Mouse (Mus musculus) G1E (cell line): ENCODE results near the gene Shb. TPM values are rescaled to one million over a fixed set of nuclear protein-coding genes. Genes with fewer than 3 reads are reported as not detected.

ENCODE experiments used
- ATAC-seq: 2 replicates; pipeline ENCODE4 v1.8.0; 2016; ENCODE audit warnings: mild to moderate bottlenecking; ENCODE audit not compliant: insufficient number of reproducible peaks, poor library complexity, low FRiP score, severe bottlenecking; ENCODE audit errors: extremely low read depth
- DNase-seq: peaks from one replicate; pipeline ENCODE4 v3.0.0; 2012; ENCODE audit warnings: low spot score
- H3K27me3 ChIP-seq: 2 replicates; pipeline ENCODE4 v1.6.1; 2012; ENCODE audit warnings: mild to moderate bottlenecking, low read length, inconsistent platforms; ENCODE audit not compliant: insufficient read depth
- H3K36me3 ChIP-seq: replicated peaks from 2 replicates; pipeline ENCODE3; 2012; ENCODE audit warnings: mild to moderate bottlenecking, inconsistent platforms
- H3K4me1 ChIP-seq: 2 replicates; pipeline ENCODE4 v1.6.1; 2012; ENCODE audit warnings: low read depth, low read length, inconsistent platforms, mixed read lengths; ENCODE audit not compliant: insufficient read depth
- H3K4me3 ChIP-seq: 2 replicates; pipeline ENCODE4 v1.5.1; 2012; ENCODE audit warnings: low read depth, mild to moderate bottlenecking, inconsistent platforms, low read length, moderate library complexity, mixed read lengths
- H3K9me3 ChIP-seq: replicated peaks from 2 replicates; pipeline ENCODE4 v1.6.1; 2012; ENCODE audit warnings: inconsistent platforms
- CTCF ChIP-seq: IDR thresholded peaks from 2 replicates; pipeline ENCODE4 v1.5.1; 2012; ENCODE audit warnings: low read depth, low read length, inconsistent platforms, mixed read lengths
- GATA1 ChIP-seq: IDR thresholded peaks from 2 replicates; pipeline ENCODE4 v1.6.1; 2012; ENCODE audit warnings: borderline replicate concordance, low read length, inconsistent platforms, mixed read lengths
- GATA2 ChIP-seq: IDR thresholded peaks from 2 replicates; pipeline ENCODE4 v1.6.1; 2012; ENCODE audit warnings: low read depth, low read length, inconsistent platforms, borderline replicate concordance
- POLR2AphosphoS5 ChIP-seq: IDR thresholded peaks from 2 replicates; pipeline ENCODE4 v1.6.1; 2012; ENCODE audit warnings: low read depth, low read length, inconsistent platforms; ENCODE audit not compliant: insufficient replicate concordance
- TAL1 ChIP-seq: conservative IDR thresholded peaks from 2 replicates; pipeline ENCODE4 v1.6.1; 2012; ENCODE audit warnings: low read depth, low read length, inconsistent platforms, mixed read lengths
- polyA plus RNA-seq: library from polyadenylated mRNA; stranded (reverse); fragments of >175 nt; gene quantifications from 2 replicates; pipeline ENCODE4 v1.2.3, GENCODE M21; 2012
- total RNA-seq, 2 experiments: library from RNA; stranded (forward) in 1 of 2; stranded (reverse) in 1 of 2; fragments of 200-1000 nt in 1 of 2; fragments of >200 nt in 1 of 2; fragmentation: Nextera tagmentation in 1 of 2; gene quantifications; 2 replicates each; pipeline ENCODE4 v1.2.3; 2014 to 2017

The Shb gene
- not detected in 2 replicates for total RNA-seq (2014; fragmentation: Nextera tagmentation)
- not detected in 2 replicates for total RNA-seq (2017)
- polyA plus RNA-seq, result not detected in 2 replicates

DNA sequence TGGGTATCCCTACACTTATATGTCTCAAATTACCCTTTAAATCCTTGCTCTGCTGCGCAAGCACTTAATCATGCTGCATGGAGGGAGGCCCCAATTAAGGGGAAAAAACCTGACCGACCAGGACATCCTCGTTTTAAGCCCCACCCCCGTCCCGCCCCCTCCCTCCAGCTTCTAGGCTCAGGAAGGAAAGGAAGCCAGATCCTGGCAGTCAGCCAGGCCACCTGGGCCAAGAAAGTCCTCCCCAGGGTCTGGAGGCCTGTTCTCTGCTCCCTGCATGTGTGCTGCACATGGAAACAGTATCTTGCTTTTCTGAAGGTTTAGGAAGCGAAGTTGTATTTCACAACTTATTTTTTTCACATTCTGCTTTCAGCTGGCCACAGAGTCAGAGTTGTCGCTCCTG, at the start of gene Shb:
Shb (minus strand) TSS at position 96 of the 400 bp plus-strand sequence.
- no peak within 1 kb of the TSS for H3K4me3 ChIP-seq
- no peak for ATAC-seq
- H3K4me1 ChIP-seq, result no peaks in the 10 kb centered on the region
- H3K9me3 ChIP-seq, result peaks cover 21% of the 10 kb centered on the region
- no peaks in the 10 kb centered on the region; the same call in 1 of the 2 replicates for H3K27me3 ChIP-seq
- TF ChIP-seq POLR2AphosphoS5 (no peak), GATA2 (no peak), GATA1 (no peak), TAL1 (no peak), CTCF (no peak)
- no peaks in the 10 kb centered on the region for H3K36me3 ChIP-seq
- no peak for DNase-seq

DNA sequence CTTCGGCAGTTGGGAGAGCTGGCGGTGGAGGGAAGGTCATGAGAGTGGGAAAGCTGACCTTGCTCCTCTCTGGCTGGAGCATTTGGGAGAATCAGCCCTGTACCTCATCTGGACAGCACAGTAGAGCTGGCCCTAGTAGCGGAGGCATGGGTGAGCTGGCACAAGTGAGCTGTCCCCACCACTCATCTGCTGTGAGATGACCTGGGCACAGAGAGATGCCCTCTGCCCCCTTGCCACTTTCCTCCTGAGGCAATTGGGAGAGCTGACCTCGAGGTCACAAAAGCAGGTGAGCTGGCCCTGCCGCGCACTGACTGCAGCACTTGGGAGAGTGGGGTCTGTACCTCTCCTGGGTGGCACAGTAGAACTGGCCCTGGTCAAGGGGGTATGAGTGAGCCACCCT, 48.8 kb upstream of the Shb start:
- Histone ChIP-seq H3K36me3 (no peaks in the 10 kb centered on the region), H3K9me3 (no peaks in the 10 kb centered on the region), H3K4me3 (no peak overlapping the region), H3K27me3 (peaks cover 23% of the 10 kb centered on the region), H3K4me1 (no peaks in the 10 kb centered on the region)
- TF ChIP-seq GATA1 (no peak), TAL1 (no peak), POLR2AphosphoS5 (no peak)
- ATAC-seq, result no peak
- DNase-seq, result no peak

DNA sequence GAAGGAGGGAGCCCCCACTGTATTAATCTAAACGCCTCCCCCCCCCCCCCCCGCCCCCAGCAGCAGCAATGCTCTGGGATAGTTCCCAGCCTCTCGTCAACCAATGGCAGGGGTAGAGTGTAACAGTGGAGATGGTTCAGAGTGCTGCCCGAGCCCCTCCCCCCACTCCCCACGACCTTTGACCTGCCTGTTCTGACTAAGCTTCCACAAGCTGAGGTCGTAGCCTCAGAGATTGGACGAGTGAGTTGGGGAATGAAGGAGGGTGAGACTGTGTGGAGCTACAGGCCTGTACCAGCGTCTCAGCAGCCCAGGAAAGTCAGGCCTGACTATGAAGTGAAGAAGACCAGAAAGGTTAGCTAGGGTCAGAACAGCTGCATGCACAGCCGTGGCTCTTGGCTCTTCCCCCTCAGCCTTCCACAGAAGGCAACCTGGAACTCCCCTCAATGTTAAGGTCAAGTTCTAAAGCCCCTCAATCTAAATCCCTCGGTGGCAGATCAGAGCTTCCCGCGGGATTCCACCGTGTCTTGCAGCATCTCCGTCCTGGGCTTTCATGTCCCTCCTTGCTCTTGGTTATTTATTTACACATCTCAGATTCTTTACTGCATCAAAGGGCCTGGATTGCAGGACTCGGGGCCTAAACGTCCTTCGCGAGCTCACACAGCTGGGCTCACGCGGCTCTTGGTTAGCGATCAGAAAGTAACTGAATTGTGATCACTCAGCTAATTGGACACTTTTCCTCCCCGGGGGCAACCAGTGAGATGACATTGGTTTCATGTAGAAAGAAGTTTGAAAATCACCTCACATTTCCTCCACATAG, 46.5 kb upstream of the Shb start:
- Histone ChIP-seq H3K4me3 (no peak overlapping the region), H3K4me1 (no peaks in the 10 kb centered on the region), H3K9me3 (no peaks in the 10 kb centered on the region), H3K27me3 (peaks cover 6% of the 10 kb centered on the region; the same call in 1 of the 2 replicates), H3K36me3 (no peaks in the 10 kb centered on the region)
- no peak for TF ChIP-seq TAL1
- TF ChIP-seq GATA2, result no peak
- no peak for TF ChIP-seq POLR2AphosphoS5
- no peak for TF ChIP-seq GATA1
- no peak for TF ChIP-seq CTCF
- ATAC-seq (no peak), DNase-seq (no peak)

DNA sequence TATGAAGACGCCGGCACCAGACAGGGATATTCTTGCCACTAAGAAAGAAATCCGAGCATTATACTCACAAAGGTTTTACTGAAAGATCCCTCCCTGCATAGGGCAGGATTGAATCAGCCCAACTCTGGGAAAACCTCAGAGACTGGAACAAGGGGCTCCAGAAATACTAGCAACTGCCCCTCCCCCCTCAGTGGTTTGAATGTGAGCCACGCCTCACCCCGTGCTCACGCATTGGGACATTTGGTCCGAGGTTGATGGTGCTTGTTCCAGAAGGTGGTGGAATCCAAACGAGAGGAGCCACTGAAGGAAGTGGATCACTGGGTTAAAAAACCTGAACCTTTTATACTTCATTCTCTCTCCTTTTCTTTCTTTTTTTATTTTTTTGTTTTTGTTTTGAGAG, 45.4 kb upstream of the Shb start:
- no peaks in the 10 kb centered on the region for H3K4me1 ChIP-seq
- H3K36me3 ChIP-seq, result no peaks in the 10 kb centered on the region
- no peak for ATAC-seq
- peaks cover 2% of the 10 kb centered on the region; the same call in 1 of the 2 replicates for H3K27me3 ChIP-seq
- H3K9me3 ChIP-seq, result no peaks in the 10 kb centered on the region
- H3K4me3 ChIP-seq, result no peak overlapping the region
- no peak for TF ChIP-seq GATA2
- TF ChIP-seq TAL1, result no peak
- no peak for TF ChIP-seq CTCF
- no peak for TF ChIP-seq GATA1
- TF ChIP-seq POLR2AphosphoS5, result no peak
- no peak for DNase-seq

DNA sequence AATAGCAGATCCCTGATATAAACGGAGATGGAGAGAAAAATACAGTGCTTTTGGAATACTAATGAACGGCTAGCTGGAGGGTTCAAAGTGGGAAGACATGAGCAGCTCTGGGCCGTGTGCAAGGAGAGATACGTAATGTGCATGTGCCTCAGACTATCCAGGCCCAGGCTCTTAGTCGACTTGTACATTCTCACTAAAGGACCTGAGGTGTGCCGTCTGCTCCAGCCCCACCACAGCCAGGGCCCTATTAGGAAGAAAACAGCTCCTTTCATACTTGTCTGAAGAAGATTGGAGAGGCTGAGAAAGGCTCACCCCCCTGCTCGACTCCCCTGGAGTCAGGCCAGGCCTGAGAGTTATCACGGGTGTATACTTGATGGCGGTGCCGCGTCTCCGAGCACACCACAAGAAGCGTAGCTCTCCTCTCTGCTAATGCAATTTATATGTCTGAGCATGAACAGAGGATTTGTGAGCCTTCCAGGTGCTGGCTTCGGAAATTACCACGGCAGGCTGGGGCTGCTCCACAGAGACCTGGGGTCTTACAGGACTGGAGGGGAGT, 42.4 kb upstream of the Shb start:
- no peak overlapping the region for H3K4me3 ChIP-seq
- TF ChIP-seq GATA1 (no peak), CTCF (no peak), POLR2AphosphoS5 (no peak), TAL1 (no peak), GATA2 (no peak)
- H3K4me1 ChIP-seq, result no peaks in the 10 kb centered on the region
- H3K9me3 ChIP-seq, result no peaks in the 10 kb centered on the region
- DNase-seq (no peak), ATAC-seq (no peak)
- no peaks in the 10 kb centered on the region for H3K27me3 ChIP-seq
- H3K36me3 ChIP-seq, result no peaks in the 10 kb centered on the region

DNA sequence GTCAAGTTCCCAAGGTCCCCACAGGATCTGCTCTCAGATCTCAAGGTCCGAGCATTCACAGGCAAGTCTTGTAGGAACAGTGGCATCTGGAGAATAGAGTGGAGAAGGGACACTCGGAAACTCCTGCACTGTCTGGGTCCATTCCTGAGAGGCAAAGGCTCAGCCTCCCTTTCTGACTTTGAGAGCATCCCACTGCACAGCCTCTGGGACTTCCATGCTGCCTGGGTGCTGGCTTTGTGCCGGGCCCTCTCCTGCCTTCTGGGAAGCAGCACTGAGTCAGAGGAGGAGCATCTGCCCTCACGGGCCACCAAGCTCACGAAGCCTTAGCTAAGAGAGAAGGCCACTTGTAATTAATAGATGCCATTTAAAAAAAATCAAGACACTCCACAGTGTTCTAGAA, 37.3 kb upstream of the Shb start:
- Histone ChIP-seq H3K4me3 (no peak overlapping the region), H3K36me3 (no peaks in the 10 kb centered on the region), H3K27me3 (no peaks in the 10 kb centered on the region; the same call in 1 of the 2 replicates), H3K4me1 (no peaks in the 10 kb centered on the region), H3K9me3 (no peaks in the 10 kb centered on the region)
- TF ChIP-seq POLR2AphosphoS5 (no peak), GATA1 (no peak), CTCF (no peak), GATA2 (no peak), TAL1 (no peak)
- ATAC-seq (no peak), DNase-seq (no peak)
